Mouse (Mus musculus): ENCODE data around the gene Hes3. TPM values are rescaled to one million over a fixed set of nuclear protein-coding genes. Genes with fewer than 3 reads are reported as not detected.

Gene Hes3
- total and polyA plus RNA-seq, 3 experiments: not detected

- Histone ChIP-seq H3K27me3 (ENCODE audit: control insufficient read depth, insufficient read depth, low read length) (no peaks in the 10 kb centered on the region), H3K9ac (ENCODE audit: low read depth, low read length) (no peak overlapping the region), H3K27ac (no peak overlapping the region), H3K79me2 (replicated peaks; ENCODE audit: control insufficient read depth, insufficient read depth, low read length) (no peaks in the 10 kb centered on the region), H3K4me1 (ENCODE audit: control insufficient read depth, insufficient read depth, low read length) (peaks cover 15% of the 10 kb centered on the region), H3K36me3 (ENCODE audit: control insufficient read depth, insufficient read depth, low read length) (no peaks in the 10 kb centered on the region), H3K4me3 (no peak overlapping the region)
- no peak for TF ChIP-seq EP300 (IDR thresholded peaks at IDR 0.05; ENCODE audit: insufficient read depth, low read depth, low read length)
- peak; percentile 74 for TF ChIP-seq CTCF (IDR thresholded peaks at IDR 0.05)
- TF ChIP-seq POLR2A (IDR thresholded peaks at IDR 0.05; ENCODE audit: insufficient read depth, low read depth, low read length): no peak
- 60% methylated on average over 10 of the region's 10 CpGs for WGBS
- intact Hi-C loops (cut with DNase I): no loop called here
- no peak for DNase-seq
Measured at GRCm38 (mm10) chr4:152276389-152277347, 14.8 kb downstream of the Hes3 start.

- peak; percentile 68 to 71 for DNase-seq
- Histone ChIP-seq H3K9ac (ENCODE audit: low read depth, low read length) (peak overlapping the region; percentile 65), H3K27me3 (ENCODE audit: control insufficient read depth, insufficient read depth, low read length) (no peaks in the 10 kb centered on the region), H3K4me3 (peak overlapping the region; percentile 50), H3K36me3 (ENCODE audit: control insufficient read depth, insufficient read depth, low read length) (no peaks in the 10 kb centered on the region), H3K27ac (peak overlapping the region; percentile 78), H3K4me1 (ENCODE audit: control insufficient read depth, insufficient read depth, low read length) (peaks cover 21% of the 10 kb centered on the region), H3K79me2 (replicated peaks; ENCODE audit: control insufficient read depth, insufficient read depth, low read length) (no peaks in the 10 kb centered on the region)
- TF ChIP-seq POLR2A (IDR thresholded peaks at IDR 0.05; ENCODE audit: insufficient read depth, low read depth, low read length) (peak; percentile 67), CTCF (IDR thresholded peaks at IDR 0.05) (no peak)
- intact Hi-C loops (cut with DNase I): no loop called here
- WGBS: 23% methylated on average over 20 of the region's 20 CpGs
Measured at GRCm38 (mm10) chr4:152274681-152275131, 16.8 kb downstream of the Hes3 start.

- peak within 1 kb of the TSS; percentile 78 for H3K27ac ChIP-seq
- H3K4me1 ChIP-seq (ENCODE audit: control insufficient read depth, insufficient read depth, low read length): peaks cover 21% of the 10 kb centered on the region
- peak; percentile 78 to 82 for DNase-seq
- H3K9ac ChIP-seq (ENCODE audit: low read depth, low read length): peak within 1 kb of the TSS; percentile 65
- H3K79me2 ChIP-seq (replicated peaks; ENCODE audit: control insufficient read depth, insufficient read depth, low read length): no peaks in the 10 kb centered on the region
- no peaks in the 10 kb centered on the region for H3K27me3 ChIP-seq (ENCODE audit: control insufficient read depth, insufficient read depth, low read length)
- intact Hi-C loops (cut with DNase I): loop anchor here (2.0 kb wide), 2 partner anchors 27 to 59 kb away; no protein-coding TSS in a partner anchor
- H3K4me3 ChIP-seq: peak within 1 kb of the TSS; percentile 50
- 6% methylated on average over 39 of the region's 48 CpGs for WGBS
- H3K36me3 ChIP-seq (ENCODE audit: control insufficient read depth, insufficient read depth, low read length): no peaks in the 10 kb centered on the region
- no peak for TF ChIP-seq POLR2A (IDR thresholded peaks at IDR 0.05; ENCODE audit: insufficient read depth, low read depth, low read length)
- TF ChIP-seq CTCF (IDR thresholded peaks at IDR 0.05): no peak
- no peak for TF ChIP-seq EP300 (IDR thresholded peaks at IDR 0.05; ENCODE audit: insufficient read depth, low read depth, low read length)
Measured at GRCm38 (mm10) chr4:152273621-152274236, 17.7 kb downstream of the Hes3 start, which contains the start of gene Gpr153. TSS of gene Gpr153 (plus strand) at chr4:152274232.

GRCm38 (mm10) chr4:152273191-152273590 is 18.3 kb downstream of the Hes3 start:
- no peak overlapping the region for H3K9ac ChIP-seq (ENCODE audit: low read depth, low read length)
- peaks cover 23% of the 10 kb centered on the region for H3K4me1 ChIP-seq (ENCODE audit: control insufficient read depth, insufficient read depth, low read length)
- no peaks in the 10 kb centered on the region for H3K27me3 ChIP-seq (ENCODE audit: control insufficient read depth, insufficient read depth, low read length)
- H3K4me3 ChIP-seq: no peak overlapping the region
- H3K27ac ChIP-seq: peak overlapping the region; percentile 68
- no peaks in the 10 kb centered on the region for H3K79me2 ChIP-seq (replicated peaks; ENCODE audit: control insufficient read depth, insufficient read depth, low read length)
- TF ChIP-seq POLR2A (IDR thresholded peaks at IDR 0.05; ENCODE audit: insufficient read depth, low read depth, low read length) (no peak), EP300 (IDR thresholded peaks at IDR 0.05; ENCODE audit: insufficient read depth, low read depth, low read length) (no peak), CTCF (IDR thresholded peaks at IDR 0.05) (no peak)
- DNase-seq: no peak
- H3K36me3 ChIP-seq (ENCODE audit: control insufficient read depth, insufficient read depth, low read length): no peaks in the 10 kb centered on the region
- WGBS: 49% methylated on average over 3 of the region's 3 CpGs
- intact Hi-C loops (cut with DNase I): loop anchor here (2.0 kb wide), 2 partner anchors 26 to 58 kb away; no protein-coding TSS in a partner anchor

DNA sequence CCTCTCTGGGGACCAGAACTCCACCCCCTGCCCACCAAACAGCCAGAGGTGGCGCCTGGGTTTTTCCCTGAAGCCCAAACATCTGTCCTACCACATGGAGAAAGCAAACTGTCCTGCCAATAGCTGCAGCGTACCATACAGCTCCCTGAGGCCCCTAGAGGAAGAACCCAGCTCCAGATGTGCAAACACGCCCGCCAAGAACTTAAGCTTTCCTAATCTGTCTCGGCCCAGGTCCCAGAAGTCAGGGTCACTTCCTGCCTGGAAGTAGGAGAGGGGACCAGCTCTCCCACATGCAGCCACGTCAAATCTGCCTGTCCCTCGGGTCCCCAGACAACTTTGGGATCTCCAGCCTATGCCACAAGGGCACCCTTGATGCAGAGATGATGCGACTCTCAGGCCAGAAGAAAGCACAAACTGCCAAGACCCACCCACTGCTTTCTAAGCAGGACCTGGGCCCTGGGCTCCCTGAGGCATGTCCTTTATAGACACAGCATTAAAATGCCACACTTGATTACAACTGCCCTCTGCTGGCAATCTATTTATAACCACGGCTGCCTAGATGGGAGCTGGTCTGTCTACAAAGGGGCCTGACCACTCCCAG is 18.9 kb downstream of the Hes3 start:
- H3K9ac ChIP-seq (ENCODE audit: low read depth, low read length): no peak overlapping the region
- no peak overlapping the region for H3K4me3 ChIP-seq
- intact Hi-C loops (cut with DNase I): loop anchor here (2.0 kb wide), 2 partner anchors 26 to 58 kb away; no protein-coding TSS in a partner anchor
- H3K27me3 ChIP-seq (ENCODE audit: control insufficient read depth, insufficient read depth, low read length): no peaks in the 10 kb centered on the region
- 5% methylated on average over 9 of the region's 9 CpGs for WGBS
- H3K79me2 ChIP-seq (replicated peaks; ENCODE audit: control insufficient read depth, insufficient read depth, low read length): no peaks in the 10 kb centered on the region
- no peaks in the 10 kb centered on the region for H3K36me3 ChIP-seq (ENCODE audit: control insufficient read depth, insufficient read depth, low read length)
- TF ChIP-seq CTCF (IDR thresholded peaks at IDR 0.05) (peak; percentile 65), EP300 (IDR thresholded peaks at IDR 0.05; ENCODE audit: insufficient read depth, low read depth, low read length) (peak; percentile 38; the same call in 1 of the 2 replicates), POLR2A (IDR thresholded peaks at IDR 0.05; ENCODE audit: insufficient read depth, low read depth, low read length) (no peak)
- H3K27ac ChIP-seq: peak overlapping the region; percentile 68
- peak; percentile 79 to 87 for DNase-seq
- peaks cover 24% of the 10 kb centered on the region for H3K4me1 ChIP-seq (ENCODE audit: control insufficient read depth, insufficient read depth, low read length)
